Mouse (Mus musculus): ENCODE data around the gene Olfr56. TPM values are rescaled to one million over a fixed set of nuclear protein-coding genes. Genes with fewer than 3 reads are reported as not detected.

Olfr56 gene
- polyA plus RNA-seq, 1 experiment from 2014 or later: not detected

- Histone ChIP-seq H3K4me3 (ENCODE audit: low read depth, low read length) (no peak overlapping the region), H3K27ac (ENCODE audit: low read depth, low read length) (no peak overlapping the region), H3K36me3 (ENCODE audit: control insufficient read depth, insufficient read depth, low read length) (no peaks in the 10 kb centered on the region), H3K4me1 (ENCODE audit: control insufficient read depth, insufficient read depth, low read length) (no peaks in the 10 kb centered on the region), H3K27me3 (replicated peaks; ENCODE audit: control insufficient read depth, insufficient read depth, low read length) (no peaks in the 10 kb centered on the region), H3K9me3 (replicated peaks; ENCODE audit: control insufficient read depth, low read length) (no peaks in the 10 kb centered on the region), H3K4me2 (ENCODE audit: low read length) (no peak overlapping the region), H3K9ac (ENCODE audit: low read length) (no peak overlapping the region)
- no peak for ATAC-seq
- no peak for DNase-seq (ENCODE audit: low spot score)
- 96% methylated on average over 2 of the region's 2 CpGs for WGBS
These were observed 114.1 kb downstream of the Olfr56 start for GRCm38 (mm10) chr11:49092786-49093185.

- Histone ChIP-seq H3K27me3 (replicated peaks; ENCODE audit: control insufficient read depth, insufficient read depth, low read length) (no peaks in the 10 kb centered on the region), H3K4me1 (ENCODE audit: control insufficient read depth, insufficient read depth, low read length) (no peaks in the 10 kb centered on the region), H3K36me3 (ENCODE audit: control insufficient read depth, insufficient read depth, low read length) (no peaks in the 10 kb centered on the region), H3K27ac (ENCODE audit: low read depth, low read length) (no peak overlapping the region), H3K9me3 (replicated peaks; ENCODE audit: control insufficient read depth, low read length) (no peaks in the 10 kb centered on the region), H3K4me2 (ENCODE audit: low read length) (no peak overlapping the region), H3K9ac (ENCODE audit: low read length) (no peak overlapping the region), H3K4me3 (ENCODE audit: low read depth, low read length) (no peak overlapping the region)
- ATAC-seq (no peak), DNase-seq (ENCODE audit: low spot score) (no peak)
- WGBS: 85% methylated on average over 6 of the region's 6 CpGs
These were observed 115.4 kb downstream of the Olfr56 start for GRCm38 (mm10) chr11:49093861-49094660.

GRCm38 (mm10) chr11:49095367-49095766 lies 116.7 kb downstream of the Olfr56 start:
- no peaks in the 10 kb centered on the region for H3K4me1 ChIP-seq (ENCODE audit: control insufficient read depth, insufficient read depth, low read length)
- ATAC-seq: no peak
- H3K9me3 ChIP-seq (replicated peaks; ENCODE audit: control insufficient read depth, low read length): no peaks in the 10 kb centered on the region
- H3K27ac ChIP-seq (ENCODE audit: low read depth, low read length): no peak overlapping the region
- H3K4me2 ChIP-seq (ENCODE audit: low read length): no peak overlapping the region
- H3K36me3 ChIP-seq (ENCODE audit: control insufficient read depth, insufficient read depth, low read length): no peaks in the 10 kb centered on the region
- 64% methylated on average over 4 of the region's 4 CpGs for WGBS
- H3K9ac ChIP-seq (ENCODE audit: low read length): no peak overlapping the region
- no peaks in the 10 kb centered on the region for H3K27me3 ChIP-seq (replicated peaks; ENCODE audit: control insufficient read depth, insufficient read depth, low read length)
- no peak for DNase-seq (ENCODE audit: low spot score)
- H3K4me3 ChIP-seq (ENCODE audit: low read depth, low read length): no peak overlapping the region

GRCm38 (mm10) chr11:49100409-49100808 lies 121.7 kb downstream of the Olfr56 start:
- Histone ChIP-seq H3K9me3 (replicated peaks; ENCODE audit: control insufficient read depth, low read length) (no peaks in the 10 kb centered on the region), H3K4me2 (ENCODE audit: low read length) (no peak overlapping the region), H3K27me3 (replicated peaks; ENCODE audit: control insufficient read depth, insufficient read depth, low read length) (no peaks in the 10 kb centered on the region), H3K4me1 (ENCODE audit: control insufficient read depth, insufficient read depth, low read length) (no peaks in the 10 kb centered on the region), H3K36me3 (ENCODE audit: control insufficient read depth, insufficient read depth, low read length) (no peaks in the 10 kb centered on the region), H3K9ac (ENCODE audit: low read length) (no peak overlapping the region), H3K4me3 (ENCODE audit: low read depth, low read length) (no peak overlapping the region), H3K27ac (ENCODE audit: low read depth, low read length) (no peak overlapping the region)
- ATAC-seq: no peak
- no peak for DNase-seq (ENCODE audit: low spot score)
- WGBS: 86% methylated on average over 3 of the region's 3 CpGs

- H3K27ac ChIP-seq (ENCODE audit: low read depth, low read length): no peak overlapping the region
- H3K9ac ChIP-seq (ENCODE audit: low read length): no peak overlapping the region
- DNase-seq (ENCODE audit: low spot score): no peak
- WGBS: 60% methylated on average over 5 of the region's 5 CpGs
- H3K27me3 ChIP-seq (replicated peaks; ENCODE audit: control insufficient read depth, insufficient read depth, low read length): no peaks in the 10 kb centered on the region
- no peak overlapping the region for H3K4me3 ChIP-seq (ENCODE audit: low read depth, low read length)
- H3K36me3 ChIP-seq (ENCODE audit: control insufficient read depth, insufficient read depth, low read length): no peaks in the 10 kb centered on the region
- no peak for ATAC-seq
- no peaks in the 10 kb centered on the region for H3K9me3 ChIP-seq (replicated peaks; ENCODE audit: control insufficient read depth, low read length)
- H3K4me1 ChIP-seq (ENCODE audit: control insufficient read depth, insufficient read depth, low read length): no peaks in the 10 kb centered on the region
- no peak overlapping the region for H3K4me2 ChIP-seq (ENCODE audit: low read length)
These were observed 122.8 kb downstream of the Olfr56 start for GRCm38 (mm10) chr11:49101500-49101899.

- no peaks in the 10 kb centered on the region for H3K9me3 ChIP-seq (replicated peaks; ENCODE audit: control insufficient read depth, low read length)
- H3K4me1 ChIP-seq (ENCODE audit: control insufficient read depth, insufficient read depth, low read length): no peaks in the 10 kb centered on the region
- no peaks in the 10 kb centered on the region for H3K27me3 ChIP-seq (replicated peaks; ENCODE audit: control insufficient read depth, insufficient read depth, low read length)
- no peaks in the 10 kb centered on the region for H3K36me3 ChIP-seq (ENCODE audit: control insufficient read depth, insufficient read depth, low read length)
- peak; percentile 81 for ATAC-seq
- H3K9ac ChIP-seq (ENCODE audit: low read length): no peak overlapping the region
- H3K4me2 ChIP-seq (ENCODE audit: low read length): no peak overlapping the region
- no peak overlapping the region for H3K4me3 ChIP-seq (ENCODE audit: low read depth, low read length)
- peak; percentile 90 for DNase-seq (ENCODE audit: low spot score)
- 16% methylated on average over 8 of the region's 8 CpGs for WGBS
- H3K27ac ChIP-seq (ENCODE audit: low read depth, low read length): no peak overlapping the region
These were observed 124.5 kb downstream of the Olfr56 start for GRCm38 (mm10) chr11:49103047-49103693.

GRCm38 (mm10) chr11:49105752-49106151 lies 127.1 kb downstream of the Olfr56 start:
- Histone ChIP-seq H3K4me2 (ENCODE audit: low read length) (no peak overlapping the region), H3K27ac (ENCODE audit: low read depth, low read length) (no peak overlapping the region), H3K4me3 (ENCODE audit: low read depth, low read length) (no peak overlapping the region), H3K27me3 (replicated peaks; ENCODE audit: control insufficient read depth, insufficient read depth, low read length) (no peaks in the 10 kb centered on the region), H3K36me3 (ENCODE audit: control insufficient read depth, insufficient read depth, low read length) (no peaks in the 10 kb centered on the region), H3K4me1 (ENCODE audit: control insufficient read depth, insufficient read depth, low read length) (no peaks in the 10 kb centered on the region), H3K9ac (ENCODE audit: low read length) (no peak overlapping the region), H3K9me3 (replicated peaks; ENCODE audit: control insufficient read depth, low read length) (no peaks in the 10 kb centered on the region)
- ATAC-seq: no peak
- DNase-seq (ENCODE audit: low spot score): no peak
- 62% methylated on average over 1 of the region's 1 CpGs for WGBS

- Histone ChIP-seq H3K4me2 (ENCODE audit: low read length) (no peak overlapping the region), H3K4me3 (ENCODE audit: low read depth, low read length) (no peak overlapping the region), H3K27me3 (replicated peaks; ENCODE audit: control insufficient read depth, insufficient read depth, low read length) (no peaks in the 10 kb centered on the region), H3K9ac (ENCODE audit: low read length) (no peak overlapping the region), H3K9me3 (replicated peaks; ENCODE audit: control insufficient read depth, low read length) (no peaks in the 10 kb centered on the region), H3K27ac (ENCODE audit: low read depth, low read length) (no peak overlapping the region), H3K4me1 (ENCODE audit: control insufficient read depth, insufficient read depth, low read length) (no peaks in the 10 kb centered on the region), H3K36me3 (ENCODE audit: control insufficient read depth, insufficient read depth, low read length) (no peaks in the 10 kb centered on the region)
- no peak for DNase-seq (ENCODE audit: low spot score)
- WGBS: 73% methylated on average over 10 of the region's 10 CpGs
- ATAC-seq: no peak
These were observed 129.2 kb downstream of the Olfr56 start for GRCm38 (mm10) chr11:49107650-49108537.
